Mouse (Mus musculus) testis, adult 2 months (tissue): ENCODE data around the gene Kcnq1. TPM values are rescaled to one million over a fixed set of nuclear protein-coding genes. Genes with fewer than 3 reads are reported as not detected.

Experiments
- H3K27ac ChIP-seq: fragments of 200-500 bp; 2 replicates; pipeline ENCODE4 v1.5.1; 2012; ENCODE audit warnings: low read depth, low read length; ENCODE audit not compliant: control insufficient read depth, insufficient read depth
- H3K27me3 ChIP-seq: fragments of 200-500 bp; 2 replicates; pipeline ENCODE4 v1.6.1; 2012; ENCODE audit warnings: mild to moderate bottlenecking, low read length, moderate library complexity; ENCODE audit not compliant: control insufficient read depth, insufficient read depth
- H3K36me3 ChIP-seq: fragments of 200-500 bp; 2 replicates; pipeline ENCODE4 v1.6.1; 2012; ENCODE audit warnings: mild to moderate bottlenecking, low read length; ENCODE audit not compliant: control insufficient read depth, insufficient read depth
- H3K4me1 ChIP-seq: fragments of 200-500 bp; 2 replicates; pipeline ENCODE4 v1.6.1; 2012; ENCODE audit warnings: low read length; ENCODE audit not compliant: control insufficient read depth, insufficient read depth
- H3K4me3 ChIP-seq: fragments of 200-500 bp; 2 replicates; pipeline ENCODE4 v1.5.1; 2012; ENCODE audit warnings: low read depth, mild to moderate bottlenecking, low read length, moderate library complexity, mixed read lengths; ENCODE audit not compliant: control insufficient read depth
- CTCF ChIP-seq: fragments of 200-500 bp; IDR thresholded peaks from 2 replicates; pipeline ENCODE4 v1.5.1; 2012; ENCODE audit warnings: low read depth, mild to moderate bottlenecking, inconsistent platforms, low read length, moderate library complexity; ENCODE audit not compliant: control insufficient read depth, insufficient read depth, insufficient replicate concordance
- POLR2A ChIP-seq: fragments of 200-500 bp; IDR thresholded peaks from 2 replicates; pipeline ENCODE4 v1.6.1; 2012; ENCODE audit warnings: low read depth, mild to moderate bottlenecking, inconsistent platforms, low read length, moderate library complexity; ENCODE audit not compliant: control insufficient read depth
- polyA plus RNA-seq: library from polyadenylated mRNA; depleted of rRNA; stranded (reverse); fragments of >200 nt; gene quantifications from 2 replicates; pipeline ENCODE4 v1.2.3, GENCODE M21; 2012

Kcnq1 gene
- polyA plus RNA-seq, 1 experiment: 1.6 TPM

DNA sequence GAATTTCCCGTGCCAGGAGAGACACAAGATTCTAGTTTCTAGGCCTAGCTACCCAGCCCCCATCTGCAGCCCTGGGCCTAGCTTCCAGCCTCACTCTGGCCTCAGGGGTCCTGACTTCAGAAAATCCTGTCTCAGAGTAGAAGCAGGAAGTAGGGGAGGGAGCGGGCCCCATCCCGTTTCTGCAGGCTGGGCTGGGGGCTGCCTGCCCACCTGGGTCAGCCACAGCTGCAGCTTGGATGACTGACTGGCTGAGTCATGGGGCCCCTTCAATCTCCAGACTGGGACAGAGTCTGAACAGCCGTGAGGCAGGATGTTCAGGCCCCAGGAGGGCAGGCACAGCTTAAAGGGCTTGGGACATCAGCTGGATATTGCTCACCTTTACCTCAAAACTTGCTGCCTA lies 308.9 kb downstream of the Kcnq1 start:
- no peak for TF ChIP-seq CTCF
- no peak for TF ChIP-seq POLR2A
- H3K36me3 ChIP-seq: no peaks in the 10 kb centered on the region
- H3K4me3 ChIP-seq: no peak overlapping the region
- peaks cover 8% of the 10 kb centered on the region for H3K4me1 ChIP-seq
- no peaks in the 10 kb centered on the region for H3K27me3 ChIP-seq
- H3K27ac ChIP-seq: no peak overlapping the region

DNA sequence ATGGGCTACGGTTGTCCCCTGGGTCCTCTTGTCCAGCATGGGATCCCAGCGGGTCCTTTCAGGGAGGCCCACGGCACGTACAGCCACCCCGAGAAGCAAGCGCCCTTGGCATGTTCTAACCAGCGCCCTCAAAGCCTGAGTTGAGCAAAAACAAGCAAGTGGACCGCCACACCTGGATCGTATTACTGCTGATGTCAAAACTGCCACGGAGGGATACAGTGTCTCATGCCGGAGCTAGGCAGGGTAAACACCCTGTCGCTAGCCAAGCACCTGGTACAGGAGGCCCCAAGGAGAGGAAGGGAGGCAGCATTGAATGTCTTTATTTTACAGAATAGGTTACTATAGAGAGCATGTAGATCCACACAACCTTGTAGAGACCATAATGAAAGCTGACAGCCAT lies 310.2 kb downstream of the Kcnq1 start:
- Histone ChIP-seq H3K36me3 (no peaks in the 10 kb centered on the region), H3K27ac (no peak overlapping the region), H3K4me1 (peaks cover 8% of the 10 kb centered on the region), H3K4me3 (no peak overlapping the region), H3K27me3 (no peaks in the 10 kb centered on the region)
- no peak for TF ChIP-seq POLR2A
- TF ChIP-seq CTCF: no peak

DNA sequence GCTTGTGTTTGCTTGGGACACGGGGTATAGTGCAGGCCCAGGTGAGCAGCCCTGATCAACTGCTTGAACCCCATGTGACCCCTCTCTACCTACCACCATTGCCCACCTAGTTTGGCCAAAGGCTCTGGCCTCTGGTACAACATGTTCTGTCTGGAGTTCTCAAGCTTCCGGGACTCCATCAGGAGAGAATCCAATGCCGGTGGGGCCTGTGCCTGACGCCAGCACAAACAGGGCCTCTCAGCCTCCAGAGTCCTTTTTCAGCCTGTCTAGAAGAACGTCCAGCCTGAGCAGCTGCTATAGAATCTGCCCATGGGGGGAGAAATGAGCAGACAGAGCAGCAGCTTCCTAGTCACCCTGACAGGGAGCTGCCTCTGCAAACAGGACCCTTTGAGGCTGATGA lies 311.7 kb downstream of the Kcnq1 start:
- Histone ChIP-seq H3K27me3 (no peaks in the 10 kb centered on the region), H3K27ac (no peak overlapping the region), H3K4me3 (no peak overlapping the region), H3K4me1 (peaks cover 8% of the 10 kb centered on the region), H3K36me3 (no peaks in the 10 kb centered on the region)
- TF ChIP-seq POLR2A (no peak), CTCF (no peak)

DNA sequence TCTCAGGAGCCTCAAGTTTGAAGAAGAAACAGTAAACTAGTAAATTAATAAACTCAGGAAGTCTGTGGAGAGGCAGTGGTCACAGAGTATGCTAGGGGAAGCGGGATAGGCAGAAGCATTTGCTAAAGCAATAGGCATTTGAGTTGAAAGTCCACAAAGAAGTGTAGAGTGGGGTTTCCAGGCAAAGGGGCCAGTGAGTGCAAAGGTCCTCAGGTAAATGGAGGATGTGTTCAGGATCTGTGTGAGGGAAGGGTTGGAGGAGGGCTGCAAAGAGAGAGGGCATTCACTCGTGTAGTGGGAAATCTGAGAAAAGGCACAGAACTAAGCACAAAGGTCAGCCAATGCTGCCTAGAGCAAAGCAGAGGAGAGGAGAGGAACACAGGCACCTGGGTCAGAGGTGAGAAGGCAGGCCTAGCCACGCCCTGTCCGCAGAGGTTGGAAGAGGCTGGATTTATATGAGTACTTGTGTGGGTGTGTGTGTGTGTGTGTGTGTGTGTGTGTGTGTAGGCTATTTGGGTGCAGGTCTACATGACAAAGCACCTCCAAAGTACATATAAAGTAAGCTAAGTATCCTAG lies 313.5 kb downstream of the Kcnq1 start:
- TF ChIP-seq POLR2A (no peak), CTCF (no peak)

DNA sequence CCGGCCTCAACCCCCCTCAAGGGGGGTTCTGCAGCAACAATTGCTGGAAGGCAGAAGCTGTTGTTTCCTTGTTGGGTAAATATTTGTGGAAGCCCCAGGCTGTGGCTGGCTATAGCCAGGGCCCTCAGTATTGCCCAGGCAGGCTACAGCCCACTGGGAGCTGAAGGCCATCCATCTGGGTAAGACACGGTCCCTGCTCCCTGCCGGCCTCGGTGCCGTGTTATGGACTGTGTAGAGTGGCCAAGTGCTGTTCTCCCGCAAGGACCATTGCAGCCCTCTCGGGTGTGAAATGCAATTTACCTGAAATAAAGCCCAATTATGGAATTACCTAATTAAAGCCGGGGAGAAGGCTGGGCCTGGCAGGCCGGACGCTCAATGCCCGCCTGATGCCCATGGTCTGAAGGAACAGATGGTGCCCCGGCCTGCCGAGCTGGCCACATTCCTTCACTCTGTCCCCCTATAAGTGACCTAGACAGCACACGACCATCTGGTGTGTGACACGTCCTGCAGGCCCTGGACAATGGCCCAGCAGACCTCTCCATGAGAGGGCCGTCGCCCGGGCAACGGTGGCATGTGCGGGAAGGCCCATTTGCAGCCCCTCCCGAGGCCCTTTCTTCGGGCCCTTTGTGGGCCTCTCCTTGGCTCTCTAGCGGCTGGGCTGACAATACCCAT lies 322.1 kb downstream of the Kcnq1 start:
- Histone ChIP-seq H3K27me3 (no peaks in the 10 kb centered on the region), H3K4me1 (no peaks in the 10 kb centered on the region), H3K4me3 (peak overlapping the region; percentile 19; the same call in 1 of the 2 replicates), H3K27ac (no peak overlapping the region), H3K36me3 (no peaks in the 10 kb centered on the region)
- TF ChIP-seq POLR2A: no peak; the same call in 1 of the 2 replicates
- TF ChIP-seq CTCF: no peak

More for the DNA sequence above, 313.5 kb downstream of the Kcnq1 start:
- Histone ChIP-seq H3K27ac (no peak overlapping the region), H3K27me3 (no peaks in the 10 kb centered on the region), H3K4me3 (no peak overlapping the region), H3K36me3 (no peaks in the 10 kb centered on the region), H3K4me1 (peaks cover 6% of the 10 kb centered on the region)

DNA sequence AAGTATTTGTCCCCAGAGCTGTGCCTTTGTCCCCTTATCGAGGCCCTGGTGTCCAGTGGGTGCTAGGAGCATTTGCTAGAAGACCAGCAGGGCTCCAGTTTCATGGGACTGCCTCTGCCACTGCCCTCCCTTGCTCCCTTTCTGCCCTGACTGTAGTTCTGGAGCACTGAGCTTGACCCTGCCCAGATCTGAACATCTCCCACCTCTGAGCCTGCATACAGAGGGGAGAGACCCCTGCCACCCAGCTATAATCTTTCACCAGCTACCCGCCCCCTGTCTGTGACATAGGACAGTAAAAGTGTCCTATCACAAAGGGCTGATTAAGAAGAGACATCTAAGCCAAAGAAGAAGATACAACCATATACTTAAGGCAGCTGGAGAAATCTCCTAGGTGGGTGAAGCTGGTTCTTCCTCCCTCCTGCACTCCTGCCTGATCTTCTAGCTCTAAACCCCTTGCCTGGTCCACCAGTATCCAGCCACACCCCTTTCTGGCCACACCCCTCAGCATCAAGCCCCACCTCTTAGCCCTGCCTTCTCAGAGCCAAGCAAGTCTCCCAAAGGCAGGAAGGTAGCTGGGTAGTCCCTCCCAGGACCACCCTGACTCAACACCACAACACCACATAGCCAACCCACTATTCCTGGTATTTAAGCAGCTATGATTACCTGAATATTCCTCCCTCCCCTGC lies 322.8 kb downstream of the Kcnq1 start:
- Histone ChIP-seq H3K36me3 (no peaks in the 10 kb centered on the region), H3K4me3 (peak overlapping the region; percentile 46), H3K4me1 (no peaks in the 10 kb centered on the region), H3K27ac (no peak overlapping the region), H3K27me3 (no peaks in the 10 kb centered on the region)
- TF ChIP-seq POLR2A (no peak), CTCF (no peak)

DNA sequence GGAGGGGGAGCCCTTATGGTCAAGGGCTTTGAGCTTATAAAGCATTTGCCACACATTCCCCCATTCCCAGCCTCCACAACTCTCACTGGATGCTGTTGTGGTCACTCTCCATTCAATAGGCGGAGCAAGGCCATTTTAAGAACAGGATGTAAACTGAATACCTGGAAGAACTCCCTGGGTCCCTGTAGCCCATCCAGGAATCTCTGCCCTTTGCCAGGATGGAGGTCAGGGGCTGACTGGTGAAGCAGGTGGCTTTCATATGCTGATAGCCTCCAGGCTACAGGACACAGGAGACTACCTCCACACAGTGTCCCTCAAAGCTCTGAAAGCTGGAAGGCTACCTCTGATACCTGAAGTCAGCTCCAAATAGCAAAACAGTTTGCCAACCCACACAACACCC lies 326.5 kb downstream of the Kcnq1 start:
- Histone ChIP-seq H3K27ac (no peak overlapping the region), H3K27me3 (no peaks in the 10 kb centered on the region; the same call in 1 of the 2 replicates), H3K36me3 (no peaks in the 10 kb centered on the region), H3K4me3 (no peak overlapping the region), H3K4me1 (no peaks in the 10 kb centered on the region; the same call in 1 of the 2 replicates)
- TF ChIP-seq POLR2A (no peak), CTCF (no peak)
